Mouse (Mus musculus): Measurements from ENCODE around the gene St6galnac4. TPM values are rescaled to one million over a fixed set of nuclear protein-coding genes. Genes with fewer than 3 reads are reported as not detected.

St6galnac4 gene
- polyA plus RNA-seq, 1 experiment = 18.9 TPM

DNA sequence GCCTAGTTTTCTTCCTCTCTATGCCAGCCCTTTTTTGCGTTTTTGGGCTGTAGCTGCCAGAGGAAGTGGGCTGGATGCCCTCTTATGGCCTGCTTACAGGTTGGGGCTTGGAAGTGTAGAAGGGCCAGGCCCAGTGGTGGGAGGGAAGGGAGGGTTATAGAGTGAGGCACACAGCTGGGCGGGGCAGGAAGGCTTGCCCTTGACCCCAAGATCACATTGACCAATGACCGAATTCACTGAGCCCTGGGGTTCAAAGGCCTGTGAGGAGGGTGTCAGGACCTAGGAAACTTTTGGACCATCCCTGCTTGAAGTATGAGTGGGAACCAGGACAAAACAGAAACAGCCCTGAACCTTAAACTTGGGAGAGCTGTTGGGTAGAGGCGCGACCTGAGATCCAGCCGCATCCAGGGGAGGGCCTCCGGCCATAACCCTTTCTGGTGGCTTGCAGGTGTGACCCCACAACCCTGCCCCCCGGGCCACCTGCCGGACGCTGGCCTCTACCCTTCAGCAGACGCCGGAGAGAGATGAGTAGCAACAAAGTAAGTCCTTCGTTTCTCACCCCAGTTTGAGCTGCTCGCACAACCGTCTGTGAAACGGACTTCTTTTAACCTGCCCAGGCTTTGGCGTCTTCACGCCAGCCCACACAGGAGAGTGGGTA lies 22.0 kb downstream of the St6galnac4 start:
- no peaks in the 10 kb centered on the region for H3K27me3 ChIP-seq (replicated peaks)
- peaks cover 79% of the 10 kb centered on the region for H3K4me1 ChIP-seq
- TF ChIP-seq FLI1 (IDR thresholded peaks at IDR 0.05; ENCODE audit: low read length) = no peak
- peaks cover 42% of the 10 kb centered on the region for H3K36me3 ChIP-seq (replicated peaks; ENCODE audit: low read length)
- H3K4me3 ChIP-seq (replicated peaks) = peak overlapping the region; percentile 92
- H3K9me3 ChIP-seq = no peaks in the 10 kb centered on the region

DNA sequence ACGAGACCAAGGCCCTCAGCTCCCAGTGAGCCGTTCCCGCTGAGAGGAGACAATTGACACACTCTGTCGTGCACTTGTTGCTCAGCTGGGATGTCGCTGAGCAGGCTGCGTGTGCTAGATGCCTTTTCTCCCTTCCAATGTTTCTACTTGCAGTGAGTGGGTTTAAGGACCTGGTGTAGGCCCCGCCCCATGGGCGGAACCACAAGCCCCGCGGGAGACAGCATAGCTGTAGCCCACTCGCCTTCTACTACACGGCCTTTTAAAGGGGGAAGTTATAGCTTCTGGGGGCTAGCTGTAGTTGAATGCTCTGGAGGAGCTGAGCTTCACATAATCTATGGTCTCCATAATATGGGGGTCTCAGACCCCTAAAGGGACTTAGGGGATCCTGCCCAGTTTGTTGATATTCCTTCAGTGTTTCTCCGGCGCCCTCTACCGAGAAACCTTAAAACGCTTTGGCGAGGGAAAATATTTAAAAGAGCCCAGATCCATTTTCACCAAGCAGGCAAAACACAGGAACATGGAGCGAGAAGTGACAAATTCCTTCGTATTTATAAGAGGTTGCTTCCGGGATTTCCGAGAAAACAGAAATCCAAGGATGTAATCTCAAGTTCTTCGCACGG lies 23.8 kb downstream of the St6galnac4 start:
- Histone ChIP-seq H3K4me3 (replicated peaks) (peak overlapping the region; percentile 87), H3K4me1 (peaks cover 66% of the 10 kb centered on the region), H3K36me3 (replicated peaks; ENCODE audit: low read length) (peaks cover 58% of the 10 kb centered on the region), H3K9me3 (no peaks in the 10 kb centered on the region), H3K27me3 (replicated peaks) (no peaks in the 10 kb centered on the region)
- no peak for TF ChIP-seq FLI1 (IDR thresholded peaks at IDR 0.05; ENCODE audit: low read length)
- TF ChIP-seq GATA1 (IDR thresholded peaks at IDR 0.05; ENCODE audit: borderline replicate concordance, low read length) = no peak

- Histone ChIP-seq H3K4me1 (peaks cover 55% of the 10 kb centered on the region), H3K27me3 (replicated peaks) (no peaks in the 10 kb centered on the region), H3K4me3 (replicated peaks) (peak overlapping the region; percentile 28), H3K9me3 (no peaks in the 10 kb centered on the region), H3K36me3 (replicated peaks; ENCODE audit: low read length) (peaks cover 74% of the 10 kb centered on the region)
- TF ChIP-seq FLI1 (IDR thresholded peaks at IDR 0.05; ENCODE audit: low read length) = no peak
- no peak for TF ChIP-seq GATA1 (IDR thresholded peaks at IDR 0.05; ENCODE audit: borderline replicate concordance, low read length)
These were observed 25.4 kb downstream of the St6galnac4 start for GRCm38 (mm10) chr2:32612274-32612673.

DNA sequence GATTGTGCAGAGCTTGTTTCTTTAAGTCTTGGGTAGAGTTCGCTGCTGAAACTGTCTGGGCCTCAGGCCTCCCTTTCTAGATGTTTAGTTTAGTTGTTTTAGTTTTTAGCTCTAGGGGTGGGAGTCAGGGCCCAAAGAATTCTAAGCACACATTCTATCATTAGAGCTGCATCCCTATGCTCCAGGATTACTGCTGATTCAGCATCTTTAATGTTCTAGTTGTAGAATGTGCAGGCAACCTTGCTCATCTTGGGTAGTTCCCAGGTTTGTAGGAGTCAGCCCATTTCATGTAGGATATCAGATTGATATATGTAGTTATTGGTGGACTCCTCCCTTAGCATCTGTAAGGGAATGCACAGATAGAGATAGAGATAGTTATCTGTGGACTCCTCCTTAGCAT lies 30.2 kb downstream of the St6galnac4 start:
- Histone ChIP-seq H3K9me3 (no peaks in the 10 kb centered on the region), H3K4me3 (replicated peaks) (no peak overlapping the region), H3K4me1 (peaks cover 45% of the 10 kb centered on the region), H3K27me3 (replicated peaks) (no peaks in the 10 kb centered on the region), H3K36me3 (replicated peaks; ENCODE audit: low read length) (peaks cover 98% of the 10 kb centered on the region)
- TF ChIP-seq GATA1 (IDR thresholded peaks at IDR 0.05; ENCODE audit: borderline replicate concordance, low read length) (no peak), FLI1 (IDR thresholded peaks at IDR 0.05; ENCODE audit: low read length) (no peak)

DNA sequence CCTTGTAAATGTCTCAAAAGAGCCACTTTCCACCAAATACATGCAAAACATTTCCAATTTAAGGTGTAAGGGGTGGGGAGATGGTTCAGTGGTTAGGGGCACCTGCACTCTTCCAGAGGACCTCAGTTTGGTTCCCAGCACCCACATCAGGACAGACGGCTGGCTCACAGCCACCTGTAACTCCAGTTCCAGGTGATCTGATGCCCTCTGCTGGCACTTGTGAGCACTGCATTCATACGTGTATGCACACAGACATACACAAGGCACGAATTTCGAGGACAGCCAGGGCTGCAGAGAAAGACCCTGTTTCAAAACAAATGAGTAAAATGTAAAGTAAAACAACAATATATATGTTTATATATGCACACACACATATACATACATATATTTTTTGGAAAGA lies 30.7 kb downstream of the St6galnac4 start:
- no peaks in the 10 kb centered on the region for H3K9me3 ChIP-seq
- H3K27me3 ChIP-seq (replicated peaks) = no peaks in the 10 kb centered on the region
- H3K36me3 ChIP-seq (replicated peaks; ENCODE audit: low read length) = peaks cover 98% of the 10 kb centered on the region
- H3K4me1 ChIP-seq = peaks cover 47% of the 10 kb centered on the region
- TF ChIP-seq FLI1 (IDR thresholded peaks at IDR 0.05; ENCODE audit: low read length) (no peak), GATA1 (IDR thresholded peaks at IDR 0.05; ENCODE audit: borderline replicate concordance, low read length) (no peak)
- H3K4me3 ChIP-seq (replicated peaks) = no peak overlapping the region

DNA sequence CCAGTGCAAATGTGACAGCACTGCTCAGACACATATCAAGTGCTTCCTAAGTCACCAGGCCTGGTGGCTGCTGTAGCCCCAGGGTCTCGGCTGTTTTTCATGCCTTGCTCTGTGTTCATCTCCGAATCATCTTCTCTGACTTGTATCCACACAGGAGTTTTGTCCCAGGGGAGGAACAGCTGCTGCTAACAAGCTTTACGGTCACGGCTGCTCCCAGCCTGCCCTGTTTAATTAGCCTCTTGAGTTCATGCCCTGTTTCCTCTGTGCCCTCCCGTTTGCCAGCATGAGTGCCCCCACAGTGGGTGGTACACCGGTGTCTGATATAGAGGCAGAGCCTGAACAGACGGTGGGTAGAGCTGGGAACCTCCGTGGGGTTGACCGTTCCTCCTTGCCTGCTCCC lies 31.2 kb downstream of the St6galnac4 start:
- H3K36me3 ChIP-seq (replicated peaks; ENCODE audit: low read length) = peaks cover 97% of the 10 kb centered on the region
- TF ChIP-seq FLI1 (IDR thresholded peaks at IDR 0.05; ENCODE audit: low read length) (no peak), GATA1 (IDR thresholded peaks at IDR 0.05; ENCODE audit: borderline replicate concordance, low read length) (no peak)

DNA sequence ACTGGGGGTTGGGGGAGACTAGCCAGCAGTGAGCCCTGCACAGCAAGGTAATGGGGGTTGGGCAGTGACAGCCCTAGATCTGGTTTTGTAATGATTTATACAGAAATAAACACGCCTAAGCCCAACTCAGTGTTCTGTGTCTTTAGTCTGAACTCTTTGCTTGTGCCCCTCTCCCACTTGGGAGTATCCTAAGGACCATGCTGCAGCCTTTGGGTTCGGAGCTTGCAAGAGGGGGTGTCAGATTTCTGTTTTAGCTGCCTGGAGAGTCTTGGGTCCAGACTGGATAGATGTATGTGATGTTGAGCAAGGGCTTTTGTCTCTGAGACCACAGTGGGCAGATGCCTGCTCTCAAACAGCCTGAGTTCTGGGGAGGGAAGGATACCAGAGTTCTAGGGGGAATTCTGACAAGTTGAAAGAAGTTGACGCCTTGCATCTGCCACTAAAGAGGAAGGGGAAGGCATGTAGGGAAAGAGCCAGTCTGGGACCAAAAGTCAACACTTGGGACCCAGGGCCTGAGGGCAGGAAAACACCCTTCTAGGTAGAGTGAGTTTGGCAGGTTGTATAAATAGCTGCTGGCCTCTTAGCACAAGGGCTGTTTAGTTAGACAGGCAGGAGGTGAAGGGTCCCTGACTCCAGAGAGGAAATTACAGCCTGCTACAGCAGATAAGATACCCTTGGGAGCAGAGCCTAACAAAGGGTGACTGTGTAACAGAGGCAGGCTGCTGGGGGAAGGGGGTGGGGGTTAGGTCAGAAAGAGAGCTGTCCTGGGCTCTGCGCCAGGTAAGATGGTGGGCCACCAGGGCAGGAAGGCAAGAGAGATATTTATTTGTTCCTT lies 34.0 kb downstream of the St6galnac4 start:
- peaks cover 72% of the 10 kb centered on the region for H3K36me3 ChIP-seq (replicated peaks; ENCODE audit: low read length)
- H3K4me3 ChIP-seq (replicated peaks) = peak overlapping the region; percentile 33
- H3K27me3 ChIP-seq (replicated peaks) = no peaks in the 10 kb centered on the region
- TF ChIP-seq FLI1 (IDR thresholded peaks at IDR 0.05; ENCODE audit: low read length) (no peak), GATA1 (IDR thresholded peaks at IDR 0.05; ENCODE audit: borderline replicate concordance, low read length) (no peak)
- H3K9me3 ChIP-seq = no peaks in the 10 kb centered on the region
- H3K4me1 ChIP-seq = peaks cover 63% of the 10 kb centered on the region

More for the DNA sequence above, 31.2 kb downstream of the St6galnac4 start:
- H3K9me3 ChIP-seq = no peaks in the 10 kb centered on the region
- no peaks in the 10 kb centered on the region for H3K27me3 ChIP-seq (replicated peaks)
- peaks cover 47% of the 10 kb centered on the region for H3K4me1 ChIP-seq
- no peak overlapping the region for H3K4me3 ChIP-seq (replicated peaks)

DNA sequence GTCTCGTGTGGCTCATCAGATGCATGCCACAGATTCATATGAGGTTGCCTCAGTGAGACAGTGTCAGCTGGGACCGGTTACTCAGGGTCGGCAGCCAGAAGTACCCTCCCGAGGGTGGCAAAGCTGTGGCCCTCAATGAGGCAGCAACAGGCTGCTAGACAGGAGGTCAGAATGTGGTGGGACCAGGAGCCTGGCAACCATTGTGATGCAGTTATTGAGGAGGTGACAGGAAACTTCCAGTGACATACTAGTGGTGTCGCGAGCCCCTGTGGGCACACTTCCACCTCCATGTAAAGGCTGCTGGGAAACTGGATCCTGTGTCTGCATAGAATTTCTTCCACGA lies 34.6 kb downstream of the St6galnac4 start, which contains the start of gene Ak1:
Gene Ak1, plus strand, starts transcription at position 242 of the 343 bp plus-strand sequence.
- H3K36me3 ChIP-seq (replicated peaks; ENCODE audit: low read length) = peaks cover 66% of the 10 kb centered on the region
- no peaks in the 10 kb centered on the region for H3K27me3 ChIP-seq (replicated peaks)
- H3K9me3 ChIP-seq = no peaks in the 10 kb centered on the region
- TF ChIP-seq FLI1 (IDR thresholded peaks at IDR 0.05; ENCODE audit: low read length) (no peak), GATA1 (IDR thresholded peaks at IDR 0.05; ENCODE audit: borderline replicate concordance, low read length) (no peak)
- H3K4me3 ChIP-seq (replicated peaks) = peak within 1 kb of the TSS; percentile 33
- H3K4me1 ChIP-seq = peaks cover 69% of the 10 kb centered on the region

DNA sequence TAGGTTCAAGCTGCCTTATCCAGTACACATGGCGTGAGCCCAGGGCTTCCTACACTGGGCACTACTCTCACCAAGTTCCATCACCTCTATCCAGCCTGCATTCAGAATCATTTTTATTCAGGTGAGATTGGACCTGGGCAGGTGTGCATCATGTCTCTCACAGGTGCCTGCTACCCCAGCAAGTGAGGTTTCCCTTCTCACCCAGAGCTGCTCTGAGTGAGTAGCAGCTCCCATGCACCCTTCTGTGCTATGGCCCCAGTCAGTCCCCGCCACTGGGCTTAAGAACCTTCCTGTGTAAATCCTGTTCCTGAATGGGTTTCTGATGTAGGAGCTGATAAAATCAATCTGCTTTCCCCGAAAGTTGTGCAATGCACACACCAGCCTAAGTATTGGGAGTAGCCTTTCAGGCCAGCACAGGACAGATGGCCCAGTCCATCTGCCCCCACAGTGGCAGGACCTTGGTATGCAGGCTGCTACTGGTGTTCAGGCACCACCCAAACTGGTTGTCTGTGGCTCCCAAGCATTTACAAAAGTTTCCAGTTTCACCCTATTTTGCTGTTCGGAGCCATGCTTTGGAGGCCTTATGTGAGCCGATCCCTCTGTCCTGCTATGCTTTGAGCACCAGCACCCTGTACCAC lies 37.3 kb downstream of the St6galnac4 start:
- H3K4me1 ChIP-seq = peaks cover 87% of the 10 kb centered on the region
- TF ChIP-seq GATA1 (IDR thresholded peaks at IDR 0.05; ENCODE audit: borderline replicate concordance, low read length) (no peak), FLI1 (IDR thresholded peaks at IDR 0.05; ENCODE audit: low read length) (no peak)

More for the DNA sequence above, 37.3 kb downstream of the St6galnac4 start:
- H3K4me3 ChIP-seq (replicated peaks) = no peak overlapping the region
- H3K36me3 ChIP-seq (replicated peaks; ENCODE audit: low read length) = peaks cover 38% of the 10 kb centered on the region
- H3K27me3 ChIP-seq (replicated peaks) = no peaks in the 10 kb centered on the region
- H3K9me3 ChIP-seq = no peaks in the 10 kb centered on the region

Measured in megakaryocyte, embryonic 14.5 days (primary cell).